Mouse (Mus musculus) heart, postnatal 0 days (tissue): ENCODE measurements around the gene Scn1b. TPM values are rescaled to one million over a fixed set of nuclear protein-coding genes. Genes with fewer than 3 reads are reported as not detected.

Experiments
- ATAC-seq: fragments of 200-750 bp; cut with Nextera tagmentation; 2 replicates; pipeline ENCODE4 v1.8.0; 2017; ENCODE audit warnings: low read depth, moderate number of reproducible peaks, moderate library complexity; ENCODE audit not compliant: insufficient read depth
- DNase-seq: peaks from one replicate; pipeline ENCODE4 v3.0.0-alpha.2; 2016; ENCODE audit warnings: low spot score
- H3K27ac ChIP-seq: fragments of 300-500 bp; sonication (generic); 2 replicates; pipeline ENCODE4 v1.5.1; 2014; ENCODE audit warnings: low read depth, mild to moderate bottlenecking
- H3K27me3 ChIP-seq: fragments of 300-500 bp; sonication (generic); 2 replicates; pipeline ENCODE4 v1.6.1; 2014; ENCODE audit warnings: low read length, mixed read lengths; ENCODE audit not compliant: control insufficient read depth, insufficient read depth
- H3K36me3 ChIP-seq: fragments of 300-500 bp; sonication (generic); replicated peaks from 2 replicates; pipeline ENCODE4 v1.6.1; 2014; ENCODE audit warnings: low read length, mixed read lengths; ENCODE audit not compliant: control insufficient read depth, insufficient read depth
- H3K4me1 ChIP-seq: fragments of 300-500 bp; sonication (generic); 2 replicates; pipeline ENCODE4 v1.6.1; 2014; ENCODE audit warnings: antibody characterized with exemption; ENCODE audit not compliant: control insufficient read depth, insufficient read depth
- H3K4me2 ChIP-seq: fragments of 300-500 bp; sonication (generic); 2 replicates; pipeline ENCODE4 v1.6.1; 2014; ENCODE audit warnings: low read depth, mild to moderate bottlenecking, low read length, moderate library complexity
- H3K4me3 ChIP-seq: fragments of 300-500 bp; sonication (generic); 2 replicates; pipeline ENCODE4 v1.5.1; 2014; ENCODE audit warnings: low read depth, low read length
- H3K9ac ChIP-seq: fragments of 300-500 bp; sonication (generic); replicated peaks from 2 replicates; pipeline ENCODE4 v1.6.1; 2014; ENCODE audit warnings: low read depth, low read length, mixed read lengths
- H3K9me3 ChIP-seq: fragments of 300-500 bp; sonication (generic); replicated peaks from 2 replicates; pipeline ENCODE4 v1.6.1; 2016; ENCODE audit warnings: low read length; ENCODE audit not compliant: control insufficient read depth
- CTCF ChIP-seq: IDR thresholded peaks from 2 replicates; pipeline ENCODE4 v1.5.1; 2016; ENCODE audit warnings: antibody characterized with exemption, control low read depth, low read depth
- EP300 ChIP-seq: IDR thresholded peaks from 2 replicates; pipeline ENCODE4 v1.6.1; 2016; ENCODE audit warnings: antibody characterized with exemption, low read depth
- WGBS: fragments of 180-500 bp; shearing (Covaris S2); extraction: QIAGEN DNeasy Blood & Tissue Kit; methylation state at CpG from one replicate; pipeline ENCODE4 v1.1.7; 2014; 5-methylcytosine and 5-hydroxymethylcytosine counted together
- polyA plus RNA-seq: library from polyadenylated mRNA; unstranded; fragments of >200 nt; fragmentation: Nextera tagmentation; extraction: Ambion mirVana; gene quantifications from 2 replicates; pipeline ENCODE4 v1.2.1, GENCODE M21; 2015
- total RNA-seq: library from RNA; depleted of rRNA; stranded (reverse); fragments of >200 nt; gene quantifications from 2 replicates; pipeline ENCODE4 v1.2.3, GENCODE M21; 2014; ENCODE audit warnings: low replicate concordance

The Scn1b gene
- total and polyA plus RNA-seq, 2 experiments from 2014 or later, result 4.2 to 4.7 TPM

DNA sequence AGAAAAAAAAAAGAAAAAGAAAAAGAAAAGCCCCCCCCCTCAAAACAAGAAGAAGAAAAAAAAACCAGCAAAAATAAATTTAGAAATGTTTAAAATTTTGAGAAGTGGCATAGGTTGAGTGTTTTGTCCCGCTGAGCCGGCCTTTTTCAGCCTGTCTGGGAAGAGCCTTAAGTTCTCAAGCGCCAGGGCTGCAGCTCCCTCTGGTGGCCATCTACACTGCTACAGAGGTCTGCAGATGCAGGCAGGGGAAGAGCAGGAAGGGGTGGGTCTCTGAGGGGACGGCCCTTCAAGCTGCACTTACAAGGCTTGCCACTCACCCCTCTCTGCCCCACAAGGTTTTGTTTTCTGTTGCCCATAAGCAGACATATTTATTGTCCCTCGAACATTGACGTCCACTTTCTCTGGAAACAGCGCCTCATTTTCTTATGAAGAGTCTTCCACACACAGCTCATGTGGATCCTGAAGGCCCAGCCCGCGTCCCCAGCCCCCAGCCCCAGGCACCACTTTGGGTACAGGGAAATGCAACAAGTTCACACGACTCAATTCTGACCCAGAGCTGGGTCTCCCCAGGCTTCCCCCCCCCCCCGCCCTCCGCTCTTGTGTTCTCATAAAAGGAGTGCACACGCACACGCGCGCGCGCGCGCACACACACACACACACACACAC is 29.1 kb downstream of the Scn1b start:
- peaks cover 8% of the 10 kb centered on the region; the same call in 1 of the 2 replicates for H3K27me3 ChIP-seq
- H3K4me3 ChIP-seq, result no peak overlapping the region
- peak overlapping the region; percentile 39 for H3K4me2 ChIP-seq
- WGBS, result 48% methylated on average over 20 of the region's 20 CpGs
- DNase-seq (peak; percentile 93), ATAC-seq (peak; percentile 96)
- no peaks in the 10 kb centered on the region for H3K4me1 ChIP-seq
- H3K27ac ChIP-seq, result no peak overlapping the region
- H3K36me3 ChIP-seq, result no peaks in the 10 kb centered on the region
- H3K9me3 ChIP-seq, result no peaks in the 10 kb centered on the region
- TF ChIP-seq EP300, result no peak
- peak; percentile 99 for TF ChIP-seq CTCF
- H3K9ac ChIP-seq, result 0 out of 2 replicates have a peak overlapping the region, but pooled peaks have one; percentile 0

DNA sequence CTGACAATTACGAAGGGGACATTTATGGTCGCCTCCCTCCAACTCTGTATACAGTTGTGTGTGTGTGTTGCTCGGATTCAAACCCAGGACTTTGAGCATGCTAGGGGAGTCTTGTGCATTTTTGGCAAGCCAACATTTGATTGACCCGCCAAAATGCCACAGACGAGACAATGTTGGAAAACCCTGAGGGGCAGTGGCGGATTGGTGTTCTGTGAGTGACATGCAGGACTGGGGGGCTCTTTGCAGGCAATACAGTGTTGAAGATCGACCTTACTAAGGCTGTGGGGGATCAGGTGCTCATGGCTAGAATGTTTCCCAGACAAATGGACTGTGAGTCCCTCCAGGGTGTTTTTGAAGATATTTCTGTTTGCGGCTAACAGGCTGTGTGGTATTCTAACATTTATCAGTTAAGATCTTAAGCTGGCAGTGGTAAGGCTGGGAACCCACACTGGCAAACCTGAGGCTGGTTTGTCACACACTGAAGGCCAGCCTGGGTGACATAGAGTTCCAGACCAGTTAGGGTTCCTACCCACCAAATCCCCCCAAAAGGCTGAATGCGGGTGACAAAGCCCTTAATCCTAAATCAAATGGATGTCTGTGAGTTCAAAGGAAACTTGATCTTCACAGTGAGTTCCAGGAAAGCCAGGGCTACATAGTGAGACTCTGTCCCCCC is 29.8 kb downstream of the Scn1b start:
- H3K27me3 ChIP-seq, result peaks cover 1% of the 10 kb centered on the region; the same call in 1 of the 2 replicates
- H3K4me2 ChIP-seq, result no peak overlapping the region
- ATAC-seq, result no peak
- H3K27ac ChIP-seq, result no peak overlapping the region
- no peaks in the 10 kb centered on the region for H3K36me3 ChIP-seq
- no peak overlapping the region for H3K9ac ChIP-seq
- TF ChIP-seq CTCF (no peak), EP300 (no peak)
- no peak overlapping the region for H3K4me3 ChIP-seq
- WGBS, result 72% methylated on average over 9 of the region's 9 CpGs
- H3K4me1 ChIP-seq, result no peaks in the 10 kb centered on the region
- DNase-seq, result no peak
- no peaks in the 10 kb centered on the region for H3K9me3 ChIP-seq

DNA sequence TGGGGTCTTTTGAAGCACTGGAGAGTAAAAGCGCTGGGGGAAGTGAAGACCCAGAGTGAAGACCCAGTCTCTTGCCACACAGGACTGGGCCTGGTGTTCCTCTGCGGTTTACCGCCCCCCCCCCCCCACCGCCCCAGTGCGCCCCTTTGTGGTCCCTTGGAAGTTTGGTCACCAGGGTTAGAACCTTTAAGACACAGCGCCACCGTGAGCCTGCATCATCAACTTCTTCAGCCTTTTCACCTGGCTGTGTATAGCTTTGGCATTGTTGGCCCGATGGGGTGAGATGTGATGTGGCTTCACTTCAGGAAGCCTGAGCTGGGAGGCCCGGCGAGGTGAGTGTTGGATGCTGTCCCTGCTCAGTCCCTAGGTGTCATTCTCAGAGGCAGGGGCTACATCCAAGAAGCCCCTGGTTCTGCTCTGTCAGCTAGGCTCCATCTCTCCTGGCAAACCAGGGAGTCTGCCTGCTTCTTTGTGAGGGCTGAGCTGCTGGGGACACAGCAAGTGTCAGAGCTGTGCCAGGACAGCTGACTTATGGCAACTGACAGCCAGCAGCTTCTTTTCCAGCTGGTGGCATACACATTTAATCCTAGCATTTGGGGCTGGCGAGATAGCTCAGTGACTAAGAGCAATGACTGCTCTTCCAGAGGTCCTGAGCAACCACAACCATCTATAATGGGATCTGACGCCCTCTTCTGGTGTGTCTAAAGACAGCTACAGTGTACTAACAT is 31.9 kb downstream of the Scn1b start:
- Histone ChIP-seq H3K36me3 (no peaks in the 10 kb centered on the region), H3K4me1 (no peaks in the 10 kb centered on the region), H3K4me3 (no peak overlapping the region), H3K27ac (no peak overlapping the region), H3K9me3 (no peaks in the 10 kb centered on the region), H3K4me2 (no peak overlapping the region), H3K27me3 (no peaks in the 10 kb centered on the region; the same call in 1 of the 2 replicates), H3K9ac (no peak overlapping the region)
- DNase-seq (no peak), ATAC-seq (no peak)
- TF ChIP-seq EP300 (no peak), CTCF (no peak)
- WGBS, result 27% methylated on average over 12 of the region's 12 CpGs

DNA sequence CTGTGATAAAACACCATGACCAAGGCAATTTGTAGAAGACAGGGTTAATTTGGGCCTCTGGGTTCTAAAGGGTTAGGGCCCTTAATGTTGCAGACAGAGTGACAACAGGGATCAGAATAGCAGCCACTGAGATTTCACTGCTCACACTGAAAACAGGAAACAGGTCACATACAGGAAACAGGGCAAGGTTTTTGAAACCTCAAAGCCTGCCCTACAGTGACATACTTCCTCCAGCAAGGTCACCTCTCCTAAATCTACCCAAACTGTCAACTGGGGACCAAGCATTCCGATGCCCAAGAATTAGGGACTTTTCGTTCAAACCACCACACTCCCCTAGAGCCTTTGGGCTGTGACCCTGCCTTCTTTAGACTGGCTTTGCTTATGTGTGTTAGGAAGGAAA is 37.1 kb downstream of the Scn1b start:
- H3K9me3 ChIP-seq, result no peaks in the 10 kb centered on the region
- no peak overlapping the region for H3K4me2 ChIP-seq
- H3K9ac ChIP-seq, result no peak overlapping the region
- H3K36me3 ChIP-seq, result no peaks in the 10 kb centered on the region
- H3K27ac ChIP-seq, result no peak overlapping the region
- ATAC-seq, result no peak
- WGBS, result 72% methylated on average over 2 of the region's 2 CpGs
- H3K4me3 ChIP-seq, result no peak overlapping the region
- DNase-seq, result no peak
- peaks cover 9% of the 10 kb centered on the region for H3K4me1 ChIP-seq
- no peaks in the 10 kb centered on the region; the same call in 1 of the 2 replicates for H3K27me3 ChIP-seq
- no peak for TF ChIP-seq EP300
- TF ChIP-seq CTCF, result no peak

DNA sequence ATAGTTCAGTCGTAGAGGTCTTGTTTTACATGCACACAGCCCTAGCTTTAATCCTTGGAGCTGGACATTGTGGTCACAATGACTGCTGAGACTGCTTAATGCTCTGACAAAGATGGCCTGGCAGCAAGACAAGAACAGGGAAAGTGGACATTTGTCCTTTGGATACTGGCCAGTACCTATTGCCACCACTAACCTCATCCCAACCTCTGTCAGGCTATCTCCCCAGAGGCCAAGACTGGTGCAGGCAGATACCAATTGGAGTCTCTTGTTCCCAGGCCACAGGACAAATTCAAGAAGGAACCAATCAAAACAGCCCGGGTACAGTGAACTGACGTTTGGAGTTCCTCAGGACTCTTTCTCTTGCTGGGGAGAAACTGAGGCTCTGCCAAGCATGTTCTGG is 38.6 kb downstream of the Scn1b start:
- Histone ChIP-seq H3K36me3 (no peaks in the 10 kb centered on the region), H3K4me1 (peaks cover 9% of the 10 kb centered on the region), H3K27me3 (no peaks in the 10 kb centered on the region), H3K9ac (no peak overlapping the region), H3K27ac (no peak overlapping the region), H3K9me3 (no peaks in the 10 kb centered on the region), H3K4me2 (no peak overlapping the region), H3K4me3 (no peak overlapping the region)
- 55% methylated on average over 3 of the region's 3 CpGs for WGBS
- DNase-seq (no peak), ATAC-seq (no peak)
- TF ChIP-seq CTCF (no peak), EP300 (no peak)
